Mouse (Mus musculus): ENCODE data around the gene Snx32.

GRCm38 (mm10) chr19:5538786-5539185, 28.4 kb upstream of the Snx32 start:
- TF ChIP-seq CTCF (IDR thresholded peaks at IDR 0.05; ENCODE audit: insufficient read depth, low read depth, low read length) (no peak), POLR2A (IDR thresholded peaks at IDR 0.05; ENCODE audit: insufficient read depth, low read depth, low read length) (no peak)
